Mouse (Mus musculus): ENCODE data around the gene Sfrp5.

DNA sequence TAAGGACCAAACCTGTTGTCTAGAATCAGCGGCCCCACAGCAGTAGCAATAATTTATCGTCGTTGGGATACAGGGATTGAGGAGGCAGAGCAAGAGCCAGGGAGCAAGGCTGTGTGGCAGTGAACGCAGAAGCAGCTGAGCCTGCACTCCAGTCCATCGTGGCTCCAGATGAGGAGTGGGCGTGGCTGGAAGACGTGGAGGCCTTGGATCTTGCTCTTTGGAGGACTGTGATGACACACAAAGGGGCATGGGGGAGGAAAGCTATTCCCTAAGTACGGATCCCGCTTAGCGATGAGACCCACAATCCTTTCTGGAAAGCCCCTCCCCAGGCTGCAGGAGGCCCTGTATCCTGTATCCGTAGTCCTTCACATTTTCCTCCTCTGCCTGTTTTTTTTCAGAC lies 4.0 kb downstream of the Sfrp5 start:
- no peak for TF ChIP-seq CTCF (IDR thresholded peaks at IDR 0.05; ENCODE audit: low read depth, low read length)
- no peak for TF ChIP-seq POLR2A (IDR thresholded peaks at IDR 0.05; ENCODE audit: borderline replicate concordance, low read depth, low read length)
